Mouse (Mus musculus): ENCODE results near the gene Hs3st3b1.

The Hs3st3b1 gene

GRCm38 (mm10) chr11:63922091-63922621 lies at the start of gene Hs3st3b1:
Gene Hs3st3b1, minus strand, starts transcription at chr11:63922290.
- peak; percentile 80 for DNase-seq (ENCODE audit: low spot score in 2 of 2)

GRCm38 (mm10) chr11:63971462-63971861 lies 49.4 kb upstream of the Hs3st3b1 start:
- DNase-seq (ENCODE audit: low spot score in 2 of 2) = no peak

GRCm38 (mm10) chr11:63970818-63971217 lies 48.7 kb upstream of the Hs3st3b1 start:
- DNase-seq (ENCODE audit: low spot score in 2 of 2) = no peak

DNA sequence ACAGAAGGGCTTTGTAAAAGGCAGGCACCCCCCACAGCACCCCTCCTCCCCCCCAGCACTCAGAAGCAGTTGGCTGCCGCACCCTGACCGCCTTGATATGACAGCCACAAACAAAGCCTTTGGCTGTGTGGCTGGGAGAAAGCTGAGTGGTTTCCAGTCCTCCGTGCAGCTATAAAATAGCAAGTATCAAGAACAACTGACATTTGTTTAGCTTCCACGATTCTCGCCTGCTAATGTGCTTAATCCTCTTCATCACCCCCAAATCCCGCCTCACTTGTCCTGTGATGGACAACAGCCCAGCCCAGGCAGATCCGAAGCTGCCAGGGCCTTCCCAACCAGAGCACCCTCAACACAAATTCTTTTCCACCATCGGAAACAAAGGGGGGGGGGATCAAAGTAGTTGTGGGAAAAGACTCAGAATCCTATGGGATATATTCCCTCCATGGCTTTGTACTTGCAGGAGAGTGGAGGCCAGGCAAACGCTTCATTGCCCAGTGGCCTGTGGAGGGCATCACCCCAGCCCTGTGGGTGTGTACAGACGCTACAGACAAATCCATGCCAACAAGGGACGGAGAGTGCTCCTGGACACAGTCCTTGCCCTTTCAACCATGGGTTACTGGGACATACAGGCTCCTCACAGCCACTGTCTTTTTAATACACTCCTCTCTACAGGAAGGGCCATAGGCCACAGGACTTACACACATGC lies 47.3 kb upstream of the Hs3st3b1 start:
- no peak for DNase-seq (ENCODE audit: low spot score in 2 of 2)

DNA sequence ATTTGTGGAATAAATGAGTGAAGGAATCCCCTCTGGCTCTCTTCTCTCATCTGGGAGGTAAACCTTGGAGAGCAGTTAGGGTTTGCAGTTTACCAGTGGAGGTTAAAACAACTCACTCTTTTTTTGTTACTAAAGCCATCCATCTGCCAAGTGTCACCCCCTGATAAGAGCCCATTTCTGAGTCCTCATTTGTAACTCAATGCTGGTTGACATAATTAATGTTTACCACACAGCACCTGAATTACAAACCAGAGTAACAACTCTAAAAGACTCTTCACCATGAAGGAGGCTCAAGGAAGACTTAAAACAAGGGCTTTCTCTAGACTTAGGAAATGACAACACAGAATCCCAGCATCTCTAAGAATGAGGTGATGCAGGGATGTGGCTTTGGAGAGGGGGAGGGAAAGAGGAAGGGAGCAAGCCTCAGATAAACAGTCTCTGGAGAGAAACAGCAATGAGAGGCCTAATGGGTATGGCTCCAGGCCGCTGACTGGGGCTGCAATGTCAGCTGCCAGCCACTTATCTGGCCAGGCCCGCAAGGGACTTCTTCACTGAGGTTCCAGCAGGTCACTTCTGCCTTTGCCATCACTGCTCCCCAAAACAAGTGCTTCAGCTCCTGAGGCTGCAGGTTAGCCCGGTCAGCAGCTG lies 46.4 kb upstream of the Hs3st3b1 start:
- no peak for DNase-seq (ENCODE audit: low spot score in 2 of 2)

GRCm38 (mm10) chr11:63967641-63968387 lies 45.7 kb upstream of the Hs3st3b1 start:
- no peak for DNase-seq (ENCODE audit: low spot score in 2 of 2)

DNA sequence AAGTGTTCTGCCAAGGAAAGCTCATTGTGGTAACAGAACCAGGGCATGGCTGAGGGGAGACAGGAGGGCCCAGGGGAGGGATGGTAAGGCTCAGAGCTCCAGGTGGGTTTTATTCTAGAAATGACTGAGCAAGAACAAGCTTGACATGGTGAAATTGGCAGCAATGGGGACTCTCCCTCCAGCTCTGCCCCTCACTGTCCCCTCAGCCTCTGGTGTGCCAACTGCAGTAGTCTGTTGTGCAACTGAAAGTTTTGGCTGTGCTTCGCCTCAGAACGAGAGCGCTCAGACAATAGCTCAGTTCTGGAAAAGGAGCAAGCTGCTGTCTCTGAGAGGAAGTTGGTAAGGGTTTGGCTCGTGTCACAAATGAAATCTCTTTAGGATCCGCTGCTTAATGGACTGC lies 43.3 kb upstream of the Hs3st3b1 start:
- DNase-seq (ENCODE audit: low spot score in 2 of 2) = no peak

- DNase-seq (ENCODE audit: low spot score in 2 of 2) = no peak
Observed at GRCm38 (mm10) chr11:63957207-63957606, 35.1 kb upstream of the Hs3st3b1 start.

GRCm38 (mm10) chr11:63956748-63957147 lies 34.7 kb upstream of the Hs3st3b1 start:
- DNase-seq (ENCODE audit: low spot score in 2 of 2) = no peak

DNA sequence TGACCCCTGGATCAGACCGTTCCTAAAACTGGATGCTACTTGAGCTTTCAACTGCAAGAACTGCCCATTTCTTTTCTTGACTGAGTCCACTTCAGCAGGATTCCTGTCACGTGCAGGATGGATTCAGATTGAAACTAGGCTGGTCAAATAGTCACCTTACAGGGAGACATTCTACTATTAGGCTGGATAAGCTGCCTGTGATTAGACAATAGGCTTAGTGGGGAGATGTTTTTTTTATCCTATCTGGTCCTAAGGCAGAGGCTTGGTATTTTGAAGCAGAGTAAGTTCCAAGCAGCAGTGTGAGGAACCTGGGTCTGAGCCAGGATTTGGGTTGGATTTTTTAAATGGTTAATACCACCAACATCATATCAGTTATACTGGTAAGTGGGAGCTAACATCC lies 31.8 kb upstream of the Hs3st3b1 start:
- no peak for DNase-seq (ENCODE audit: low spot score in 2 of 2)

DNA sequence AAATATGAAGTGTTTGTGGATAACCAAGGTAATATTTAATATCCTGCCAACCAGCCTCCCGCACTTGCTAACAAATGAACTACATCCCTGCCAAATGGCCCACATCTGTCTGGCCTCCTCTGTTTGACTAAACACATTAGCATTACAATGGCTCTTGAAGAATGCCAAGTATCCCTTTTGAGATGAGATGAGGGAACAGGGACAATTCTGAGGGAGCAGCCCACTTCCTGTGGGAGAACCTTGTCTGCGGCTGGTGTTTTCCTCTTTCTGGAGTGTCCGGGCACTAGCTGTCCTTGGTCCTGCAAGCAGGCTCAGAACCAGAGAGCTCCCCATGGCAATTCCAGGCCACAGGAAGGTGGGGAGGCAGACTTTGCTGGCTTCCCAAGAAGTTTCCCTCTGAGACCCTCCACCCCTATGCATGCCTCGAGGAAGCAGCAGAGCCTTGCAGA lies 30.7 kb upstream of the Hs3st3b1 start:
- DNase-seq (ENCODE audit: low spot score in 2 of 2) = no peak

GRCm38 (mm10) chr11:63951831-63952631 lies 29.9 kb upstream of the Hs3st3b1 start:
- peak in 1 of 2 experiments; percentile 12 for DNase-seq (ENCODE audit: low spot score in 2 of 2)

DNA sequence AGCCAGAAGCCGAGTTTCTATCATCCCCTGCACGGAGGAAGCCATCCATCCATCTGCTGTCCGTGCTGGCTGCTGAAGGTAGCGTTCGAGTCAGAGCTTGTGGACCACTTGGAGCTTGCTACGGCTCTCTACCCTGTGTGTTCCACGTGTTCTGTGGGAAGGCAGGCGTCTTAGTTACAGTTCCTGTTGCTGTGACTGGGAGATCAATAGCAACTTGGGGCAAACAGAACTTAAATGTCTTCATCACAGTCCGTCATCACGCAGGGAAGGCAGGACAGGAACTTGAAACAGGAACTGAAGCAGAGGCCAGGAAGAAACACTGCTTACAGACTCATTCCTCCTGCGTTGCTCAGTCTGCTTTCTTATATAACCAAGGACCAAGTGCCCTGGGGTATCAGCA lies 26.3 kb upstream of the Hs3st3b1 start:
- no peak for DNase-seq (ENCODE audit: low spot score in 2 of 2)

- DNase-seq (ENCODE audit: low spot score in 2 of 2) = no peak
Observed at GRCm38 (mm10) chr11:63947024-63947423, 24.9 kb upstream of the Hs3st3b1 start.

DNA sequence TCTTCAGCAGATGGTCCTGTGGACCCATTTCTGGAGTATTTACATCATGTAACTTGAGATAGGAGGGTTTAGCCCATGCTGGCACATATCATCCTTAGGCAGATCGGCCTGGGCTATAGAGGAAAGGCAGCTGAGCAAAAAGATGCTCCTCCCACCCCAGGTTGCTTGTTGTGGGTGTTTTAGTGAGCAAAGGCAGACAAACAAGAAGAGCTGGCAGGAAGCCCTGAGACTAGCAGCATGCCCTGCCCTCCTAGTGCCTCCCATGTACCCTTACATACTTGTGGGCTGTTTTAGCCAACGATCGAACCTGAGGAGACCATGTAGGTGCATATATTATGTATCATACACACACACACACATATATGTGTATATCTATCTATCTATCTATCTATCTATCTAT lies 21.9 kb upstream of the Hs3st3b1 start:
- DNase-seq (ENCODE audit: low spot score in 2 of 2) = no peak

- no peak for DNase-seq (ENCODE audit: low spot score in 2 of 2)
Observed at GRCm38 (mm10) chr11:63943268-63943890, 21.3 kb upstream of the Hs3st3b1 start.

- no peak for DNase-seq (ENCODE audit: low spot score in 2 of 2)
Observed at GRCm38 (mm10) chr11:63942177-63942576, 20.1 kb upstream of the Hs3st3b1 start.

DNA sequence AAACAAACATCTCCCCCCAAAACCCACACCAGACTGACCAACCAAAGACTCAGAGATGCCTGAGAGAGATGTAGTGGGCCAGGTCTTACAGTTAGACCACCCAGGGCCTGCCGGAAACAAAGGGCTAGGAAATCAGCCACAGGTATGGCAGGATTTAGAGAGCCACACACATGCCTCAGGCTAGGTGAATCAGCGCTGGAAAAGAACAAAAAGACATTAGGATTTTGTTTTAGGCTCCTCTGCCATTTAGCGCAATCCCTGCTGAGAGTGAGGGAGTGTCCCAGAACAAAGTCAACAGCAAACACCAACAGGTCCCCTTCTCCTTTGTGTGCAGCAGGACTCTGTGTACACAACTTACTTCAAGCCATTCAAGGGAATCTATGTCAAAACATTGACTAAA lies 14.6 kb upstream of the Hs3st3b1 start:
- DNase-seq (ENCODE audit: low spot score in 2 of 2) = no peak

DNA sequence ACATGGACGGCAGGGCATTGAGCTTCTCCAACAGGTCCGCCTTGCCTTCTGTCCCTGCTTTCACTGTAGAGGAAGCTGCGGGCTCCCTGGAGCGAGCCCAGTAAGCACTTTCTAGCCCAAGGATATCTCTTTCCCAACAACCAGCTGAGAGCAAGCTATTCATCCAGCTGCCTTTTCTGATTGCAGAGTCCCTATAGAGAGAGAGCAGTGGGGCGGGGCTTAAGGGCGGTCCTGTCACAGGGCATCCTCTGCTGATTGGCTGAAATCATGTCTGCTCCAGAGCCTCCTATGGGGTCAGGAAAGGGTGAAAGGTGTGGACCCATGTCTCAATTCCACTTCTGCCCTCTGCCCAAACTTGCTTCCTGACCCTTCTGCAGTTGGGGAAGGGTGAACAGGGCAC lies 4.8 kb upstream of the Hs3st3b1 start:
- no peak for DNase-seq (ENCODE audit: low spot score in 2 of 2)

DNA sequence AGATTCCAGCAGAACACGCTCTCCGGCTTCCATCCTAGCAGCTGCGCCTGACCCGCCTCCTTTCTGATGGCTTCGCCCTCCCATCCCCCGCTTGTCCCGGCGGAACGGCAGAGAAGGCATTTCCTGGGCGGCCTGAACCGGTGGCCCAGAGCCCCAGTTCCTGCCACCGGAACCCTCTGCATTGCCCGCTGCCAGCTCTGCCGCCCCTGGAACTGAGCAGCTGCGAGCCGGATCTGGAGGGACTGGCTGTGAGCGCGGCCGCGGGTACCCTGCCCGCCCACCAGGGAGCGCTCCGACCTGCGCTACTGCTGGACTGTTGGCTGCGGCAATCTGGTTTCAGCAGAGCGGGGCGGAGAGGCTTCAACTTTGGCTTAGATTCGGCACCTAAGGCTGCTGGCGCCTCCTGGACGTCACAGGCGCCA lies 3.1 kb upstream of the Hs3st3b1 start:
- DNase-seq (ENCODE audit: low spot score in 2 of 2) = peak; percentile 56 to 68

- DNase-seq (ENCODE audit: low spot score in 2 of 2) = no peak
Observed at GRCm38 (mm10) chr11:63924286-63924930, 2.3 kb upstream of the Hs3st3b1 start.
